Mouse (Mus musculus) kidney, adult 2 months (tissue): ENCODE results near the gene Slc4a3.

Experiments
- CTCF ChIP-seq: fragments of 200-500 bp; conservative IDR thresholded peaks from 2 replicates; pipeline ENCODE4 v1.5.1; 2011; ENCODE audit warnings: low read depth, mild to moderate bottlenecking, control low read depth, low read length, moderate library complexity, mixed read lengths; ENCODE audit not compliant: insufficient read depth, insufficient read length
- POLR2A ChIP-seq: fragments of 200-500 bp; IDR thresholded peaks from one replicate; pipeline ENCODE4 v1.6.1; 2011; ENCODE audit warnings: low read depth, low read length, control low read depth

- TF ChIP-seq CTCF: no peak
- TF ChIP-seq POLR2A: no peak
Observed at GRCm38 (mm10) chr1:75530546-75530945, 15.5 kb upstream of the Slc4a3 start.
